Mouse (Mus musculus) left cerebral cortex, adult 8-10 months (tissue): ENCODE measurements around the gene Tfcp2l1. TPM values are rescaled to one million over a fixed set of nuclear protein-coding genes. Genes with fewer than 3 reads are reported as not detected.
A peak's percentile ranks its signal among the peaks of the same experiment; 100 is the strongest.

Source experiments
- DNase-seq, 2 experiments: peaks; one replicate each; pipeline ENCODE4 v3.0.0; 2022; ENCODE audit warnings: low spot score in 2 of 2
- total RNA-seq, 4 experiments: library from RNA; stranded (reverse); gene quantifications; 2 replicates each; pipeline ENCODE4 v1.2.4; 2022

The Tfcp2l1 gene
- total RNA-seq, 4 experiments from 2014 or later, result 3.2 to 3.8 (median 3.5) TPM

DNA sequence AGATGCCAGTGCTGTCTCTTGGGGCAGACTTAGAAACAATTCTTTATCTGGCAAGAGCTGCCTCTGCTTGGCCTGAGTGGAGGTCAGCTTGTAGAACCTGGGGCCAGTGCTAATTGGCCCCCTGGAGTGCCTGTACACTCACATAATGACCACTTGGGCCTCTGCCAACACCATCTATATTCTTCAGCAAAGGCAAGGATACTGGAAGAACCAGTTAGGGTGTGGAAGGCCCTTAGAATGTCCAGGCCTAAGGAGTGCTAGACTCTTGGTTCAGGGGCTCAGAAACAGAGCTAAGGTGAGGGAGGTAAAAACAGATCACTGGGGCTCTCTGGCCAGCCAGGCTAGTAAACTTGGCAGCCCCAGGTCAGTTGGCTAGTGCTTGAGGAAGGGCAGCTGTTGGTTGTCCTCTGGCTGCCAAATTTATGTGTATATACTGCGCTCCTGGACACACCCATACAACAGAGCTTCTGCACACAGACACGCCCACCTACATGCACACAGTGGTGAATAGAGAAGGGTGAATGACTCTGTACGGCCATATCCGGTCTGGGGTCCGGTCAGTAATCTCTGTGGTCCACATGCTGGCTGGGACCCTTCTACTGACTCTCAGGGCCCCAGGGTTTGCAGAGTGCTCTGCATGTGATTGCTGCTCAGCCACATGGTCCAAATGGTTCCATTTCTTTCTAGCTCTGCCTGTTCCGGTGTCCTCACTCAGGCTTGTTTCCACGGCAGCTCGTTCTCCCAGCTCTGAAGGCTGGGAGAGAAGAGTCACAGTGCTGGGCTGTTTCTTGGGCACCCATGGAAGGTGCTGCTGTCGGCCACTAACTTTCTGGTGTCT is 22.4 kb downstream of the Tfcp2l1 start:
- no peak for DNase-seq

DNA sequence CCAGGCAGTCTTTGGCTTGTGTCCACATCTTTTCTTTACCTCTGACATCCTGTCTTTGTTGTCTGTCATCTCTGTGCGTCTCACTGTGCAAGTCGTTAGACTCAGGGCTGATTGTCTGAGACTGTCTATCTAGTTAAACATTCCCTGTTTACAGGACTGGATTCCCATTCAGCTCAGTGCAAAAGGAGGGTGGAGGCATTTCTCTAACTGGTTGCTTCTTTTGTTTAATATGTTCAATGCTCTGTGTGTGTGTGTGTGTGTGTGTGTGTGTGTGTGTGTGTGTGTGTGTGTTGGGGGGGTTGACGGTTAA is 23.0 kb downstream of the Tfcp2l1 start:
- DNase-seq, result no peak

DNA sequence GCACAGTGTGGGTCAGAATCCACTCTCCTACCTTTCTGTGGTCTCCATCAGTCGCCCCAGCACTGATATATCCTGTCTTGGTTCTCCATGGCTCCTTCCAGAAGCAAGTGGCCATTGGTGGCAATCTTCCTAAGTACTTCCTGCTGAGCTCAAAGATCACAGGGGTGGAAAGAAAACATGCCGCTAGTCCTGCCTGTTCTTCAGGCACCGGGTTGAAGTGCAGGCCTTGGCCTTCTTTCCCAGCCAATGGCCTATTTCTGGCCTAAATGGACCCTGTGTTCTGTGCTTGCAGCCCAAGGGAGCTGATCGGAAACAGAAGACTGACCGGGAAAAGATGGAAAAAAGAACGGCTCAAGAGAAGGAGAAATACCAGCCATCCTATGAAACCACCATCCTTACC is 31.0 kb downstream of the Tfcp2l1 start:
- DNase-seq, result no peak

DNA sequence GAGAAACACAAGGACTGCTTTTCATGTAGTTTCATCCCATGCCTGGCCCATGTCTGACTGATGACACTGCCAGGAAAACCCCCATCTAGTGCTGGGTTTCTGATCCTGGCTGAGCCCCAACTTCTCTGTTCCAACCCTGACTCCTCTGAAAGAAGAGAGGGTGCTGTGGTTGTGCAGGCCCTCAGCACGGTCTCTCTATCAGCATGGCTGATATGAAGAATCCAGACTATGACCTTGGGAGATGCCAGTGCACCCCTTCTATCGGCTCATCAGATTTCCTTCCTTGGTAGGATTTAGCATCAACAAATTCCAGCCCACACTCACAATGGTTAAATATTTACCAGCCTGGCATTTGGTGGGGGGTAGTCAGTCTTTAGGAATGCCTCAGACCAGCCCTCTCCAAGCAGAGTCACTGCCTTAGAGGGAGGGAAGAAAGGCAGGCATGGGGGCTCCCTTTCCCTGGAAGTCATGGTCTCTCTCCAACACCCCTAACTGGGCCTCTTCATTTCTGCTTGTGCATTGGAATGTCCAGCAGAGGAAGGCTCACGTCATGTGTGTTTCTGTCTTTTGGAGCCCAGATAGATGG is 33.2 kb downstream of the Tfcp2l1 start:
- DNase-seq, result no peak

GRCm38 (mm10) chr1:118663062-118663461 is 35.3 kb downstream of the Tfcp2l1 start:
- DNase-seq, result no peak

- DNase-seq, result no peak
Observed at GRCm38 (mm10) chr1:118667536-118667935, 39.8 kb downstream of the Tfcp2l1 start.

DNA sequence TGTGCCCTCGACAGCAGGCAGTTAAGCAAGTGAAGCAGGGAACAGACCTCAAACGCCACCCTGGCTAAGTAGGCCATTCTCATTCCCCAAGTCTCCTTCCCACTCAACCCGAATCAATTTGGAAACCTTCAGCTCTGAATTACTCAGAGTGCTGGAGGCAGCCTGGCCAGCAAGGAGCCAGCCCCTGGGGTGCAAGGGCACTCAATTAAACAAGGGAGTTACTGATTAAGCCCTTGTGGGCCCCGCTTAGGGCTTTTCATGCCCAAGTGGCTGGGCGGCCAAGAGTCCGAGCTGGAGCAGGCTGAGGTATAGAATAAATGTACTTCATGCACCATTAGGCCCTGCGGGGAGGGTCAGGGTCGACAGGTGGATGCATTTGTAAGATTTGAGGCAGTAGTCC is 44.5 kb downstream of the Tfcp2l1 start:
- peak; percentile 4 to 8 for DNase-seq

DNA sequence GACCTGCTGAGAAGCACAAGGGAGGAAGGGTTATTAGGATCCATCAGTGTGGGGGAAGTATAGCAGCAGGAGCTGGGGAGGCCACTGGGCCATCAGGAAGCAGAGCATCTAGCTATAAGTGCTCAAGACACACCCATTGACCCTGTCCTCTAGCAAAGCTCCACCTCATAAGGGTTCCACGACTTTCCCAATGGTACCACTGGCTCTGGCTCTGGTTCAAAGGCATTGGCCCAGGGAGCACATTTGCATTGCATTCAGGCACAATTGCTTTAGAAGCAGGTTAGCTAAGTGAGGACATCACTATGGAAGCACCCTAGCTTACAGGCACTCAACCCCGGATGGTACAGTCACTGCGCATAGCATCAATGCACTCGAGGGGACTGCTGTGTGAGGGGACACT is 46.4 kb downstream of the Tfcp2l1 start:
- no peak for DNase-seq

- no peak for DNase-seq
Observed at GRCm38 (mm10) chr1:118681980-118682379, 54.2 kb downstream of the Tfcp2l1 start.

- no peak for DNase-seq
Observed at GRCm38 (mm10) chr1:118683686-118684085, 55.9 kb downstream of the Tfcp2l1 start.

- DNase-seq, result no peak
Observed at GRCm38 (mm10) chr1:118687726-118688125, 60.0 kb downstream of the Tfcp2l1 start.

- no peak for DNase-seq
Observed at GRCm38 (mm10) chr1:118689830-118690229, 62.1 kb downstream of the Tfcp2l1 start.

GRCm38 (mm10) chr1:118694436-118694835 is 66.7 kb downstream of the Tfcp2l1 start:
- DNase-seq, result no peak

DNA sequence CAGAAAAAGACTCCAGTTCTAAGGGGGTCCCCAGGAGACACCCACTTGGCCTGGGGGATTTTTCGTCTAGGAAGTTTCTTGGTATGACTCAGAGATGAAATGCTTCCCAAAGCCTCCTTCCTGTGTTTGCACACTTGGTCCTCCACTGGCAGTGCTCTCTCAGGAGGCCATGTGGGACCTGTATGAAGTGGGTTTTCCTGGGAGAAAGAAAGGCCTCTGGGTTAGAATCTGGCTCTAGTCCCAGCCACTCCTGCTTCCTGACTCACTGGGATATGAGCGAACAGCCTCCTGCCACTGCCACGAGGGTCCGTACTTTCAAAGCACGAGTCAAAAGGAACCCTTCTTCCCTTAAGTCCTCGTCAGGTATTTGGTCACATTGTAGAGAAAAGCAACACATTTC is 70.2 kb downstream of the Tfcp2l1 start:
- no peak for DNase-seq

GRCm38 (mm10) chr1:118699118-118699890 is 71.6 kb downstream of the Tfcp2l1 start:
- no peak for DNase-seq

- DNase-seq, result no peak
Observed at GRCm38 (mm10) chr1:118699961-118700360, 72.2 kb downstream of the Tfcp2l1 start.

GRCm38 (mm10) chr1:118711606-118712005 is 83.9 kb downstream of the Tfcp2l1 start:
- DNase-seq, result no peak

DNA sequence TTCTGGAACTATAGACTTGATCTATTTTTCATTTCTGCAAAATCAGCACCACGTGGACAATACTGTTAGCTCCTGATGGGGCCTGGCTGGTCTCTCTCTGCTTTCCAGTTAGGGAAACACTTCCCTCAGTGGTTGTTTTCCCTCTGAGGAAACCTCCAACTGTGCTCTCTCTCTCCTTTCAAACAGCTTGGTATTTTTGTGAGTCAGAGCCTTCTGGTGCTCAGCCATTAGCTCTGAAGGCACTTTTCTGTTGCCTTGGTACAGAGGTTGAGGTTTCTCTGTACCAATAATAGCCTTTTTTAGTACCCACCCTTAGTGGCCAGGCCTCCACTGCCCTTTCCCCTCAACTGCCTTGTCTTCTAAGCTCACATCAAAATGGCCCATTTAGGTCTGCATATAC is 88.5 kb downstream of the Tfcp2l1 start:
- no peak for DNase-seq

- no peak for DNase-seq
Observed at GRCm38 (mm10) chr1:118718055-118718454, 90.3 kb downstream of the Tfcp2l1 start.

- DNase-seq, result no peak
Observed at GRCm38 (mm10) chr1:118719699-118720098, 92.0 kb downstream of the Tfcp2l1 start.

GRCm38 (mm10) chr1:118720474-118721095 is 92.8 kb downstream of the Tfcp2l1 start:
- DNase-seq, result no peak

DNA sequence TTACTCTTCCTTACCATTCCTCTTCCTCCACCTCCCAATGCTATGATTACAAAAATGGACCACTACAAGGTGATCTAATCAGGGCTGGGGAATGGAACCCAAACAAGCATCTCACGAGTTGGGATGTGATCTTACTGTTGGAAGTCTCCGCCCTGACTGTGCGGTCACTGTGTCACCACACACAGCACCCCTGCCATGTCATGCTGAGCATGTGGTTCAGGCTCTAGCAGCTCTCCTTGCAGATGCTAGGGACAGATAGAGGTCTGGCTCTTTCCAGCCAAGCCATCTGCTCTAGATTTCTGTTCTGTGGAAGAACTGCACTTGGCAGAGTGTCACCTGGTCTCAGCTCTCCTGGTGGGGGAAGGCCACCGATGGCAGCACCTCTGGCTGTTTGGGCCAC is 99.3 kb downstream of the Tfcp2l1 start:
- no peak for DNase-seq
